Mouse (Mus musculus) megakaryocyte progenitor cell, adult 5-6 weeks (primary cell): ENCODE data around the gene Slc35b4. TPM values are rescaled to one million over a fixed set of nuclear protein-coding genes. Genes with fewer than 3 reads are reported as not detected.
A peak's percentile ranks its signal among the peaks of the same experiment; 100 is the strongest.

Experiments
- ATAC-seq: replicated peaks from 2 replicates; pipeline ENCODE4 v1.8.0; 2016; ENCODE audit warnings: mild to moderate bottlenecking, moderate TSS enrichment, inconsistent platforms; ENCODE audit not compliant: poor library complexity
- total RNA-seq, 2 experiments: library from RNA; stranded (forward) in 1 of 2; stranded (reverse) in 1 of 2; fragments of 157-497, 149-512 nt in 1 of 2; fragments of 200-1000 nt in 1 of 2; gene quantifications; 2 replicates each; pipeline versions ENCODE4 v1.2.3 to v1.2.4; 2015 to 2017

The Slc35b4 gene
- 30.0 and 30.7 TPM in 2 replicates for total RNA-seq (2015)
- 19.2 and 19.8 TPM in 2 replicates for total RNA-seq (2017)

DNA sequence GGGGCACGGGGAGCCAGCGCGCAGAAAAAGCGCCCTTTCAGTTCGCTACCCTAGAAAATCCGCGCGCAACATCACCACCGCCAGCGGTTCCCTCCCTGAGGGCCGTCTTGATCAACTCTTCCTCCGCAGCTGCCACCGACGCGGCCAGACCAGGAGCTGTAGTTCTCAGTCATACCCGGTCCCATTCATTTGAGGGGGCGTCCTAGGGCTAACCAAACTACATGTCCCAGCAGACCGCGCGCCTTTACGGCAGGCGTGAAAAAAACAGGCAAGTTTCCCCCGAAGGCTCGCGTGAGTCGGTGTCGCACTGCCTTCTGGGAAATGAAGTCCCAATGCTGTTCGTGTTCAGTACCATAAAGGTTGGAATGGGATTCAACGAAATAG lies at the start of gene Slc35b4:
Gene Slc35b4, minus strand, starts transcription at position 248 of the 384 bp plus-strand sequence.
- ATAC-seq = peak; percentile 94

- no peak for ATAC-seq
These were observed 48.2 kb upstream of the Slc35b4 start for GRCm38 (mm10) chr6:34225004-34225599.

DNA sequence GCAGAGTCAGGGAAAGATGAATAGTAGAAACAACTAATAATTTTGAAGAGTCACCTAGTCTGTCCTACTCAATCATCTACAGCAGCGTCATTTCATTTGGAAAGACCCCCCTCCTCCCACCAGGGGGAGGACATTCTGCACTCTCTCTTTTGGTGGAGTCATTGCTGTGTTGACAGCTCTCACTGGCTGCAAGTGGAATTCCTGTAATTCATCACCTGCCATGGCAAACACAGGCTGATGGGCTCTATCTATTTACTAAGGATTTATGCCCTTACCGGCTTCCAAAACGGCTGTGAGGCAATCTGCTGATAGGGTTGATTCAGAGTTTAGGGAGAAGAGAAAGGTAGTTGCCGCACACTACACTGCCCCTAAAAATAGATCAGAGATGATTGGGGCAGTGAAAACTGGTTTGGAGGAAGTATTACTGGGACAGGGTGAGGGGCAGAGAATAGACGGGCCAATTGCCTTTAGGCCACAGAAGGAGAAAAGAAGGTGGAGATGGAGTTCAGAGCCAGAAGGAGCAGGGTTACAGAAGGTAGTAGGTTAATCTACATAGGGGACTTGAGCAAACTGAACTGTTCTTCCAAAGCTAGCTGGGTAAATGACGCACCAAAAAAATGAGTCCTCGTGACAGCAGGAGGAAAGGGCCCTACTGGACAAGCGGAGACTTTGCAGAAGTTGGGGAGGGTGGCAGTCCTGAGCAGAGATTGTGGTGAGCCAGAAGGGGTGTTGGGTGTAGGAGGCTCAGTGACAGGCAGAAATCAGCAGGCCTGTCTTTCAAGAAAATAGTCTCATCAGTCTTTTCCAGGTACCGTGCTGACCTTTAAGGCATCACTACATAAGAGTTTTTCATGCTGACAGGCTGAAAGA lies 39.8 kb upstream of the Slc35b4 start:
- ATAC-seq = peak; percentile 61

GRCm38 (mm10) chr6:34205754-34206153 lies 28.8 kb upstream of the Slc35b4 start:
- ATAC-seq = no peak

DNA sequence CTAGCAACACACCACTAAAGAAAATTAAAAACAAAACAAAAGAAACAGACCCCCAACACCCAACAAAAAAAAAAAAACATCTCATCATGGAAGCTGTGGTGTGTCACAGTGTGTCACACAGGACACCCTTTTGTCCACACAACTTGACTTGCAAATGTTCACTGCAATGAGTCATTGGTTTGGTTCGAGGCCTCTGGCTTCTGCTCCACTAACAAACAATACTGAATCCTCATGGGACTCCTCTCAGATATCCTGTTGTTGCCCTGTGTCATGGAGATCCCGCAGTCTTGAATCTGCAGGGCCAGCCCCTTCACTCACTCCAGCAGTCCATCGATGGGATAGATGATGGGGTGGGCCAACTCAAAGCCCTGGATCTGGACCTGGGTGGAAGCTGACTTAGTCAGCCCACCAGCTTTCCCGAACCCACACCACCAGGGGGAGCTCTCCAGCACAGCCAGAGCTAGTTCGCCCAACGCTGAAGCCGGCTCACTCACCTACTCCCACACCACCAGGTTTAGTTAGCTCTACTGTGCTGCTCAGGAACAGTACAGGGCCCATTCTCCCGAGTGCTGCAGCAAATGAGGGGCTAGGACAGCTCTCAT lies 28.2 kb upstream of the Slc35b4 start:
- ATAC-seq = 0 out of 2 replicates have a peak, but pooled peaks have one; percentile 37

DNA sequence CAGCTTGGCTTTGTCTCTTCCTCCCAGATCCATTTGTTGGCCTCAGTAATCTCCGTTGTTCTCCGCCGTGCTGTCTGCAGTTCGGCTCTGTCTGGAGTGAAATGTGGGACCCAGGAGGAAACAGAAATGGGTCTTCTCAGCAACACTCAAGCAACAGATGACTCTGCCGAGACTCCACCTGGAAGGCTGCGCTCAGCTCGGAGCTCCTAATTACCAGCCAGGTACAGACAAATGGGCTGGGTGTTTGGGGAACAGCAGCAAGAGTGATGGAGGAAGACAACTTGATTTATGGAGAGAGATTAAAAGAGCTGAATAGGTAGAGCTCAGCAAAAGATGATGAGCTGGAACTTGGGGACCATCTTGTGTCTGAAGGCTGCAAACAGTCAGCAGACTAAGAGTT lies 26.6 kb upstream of the Slc35b4 start:
- ATAC-seq = no peak

DNA sequence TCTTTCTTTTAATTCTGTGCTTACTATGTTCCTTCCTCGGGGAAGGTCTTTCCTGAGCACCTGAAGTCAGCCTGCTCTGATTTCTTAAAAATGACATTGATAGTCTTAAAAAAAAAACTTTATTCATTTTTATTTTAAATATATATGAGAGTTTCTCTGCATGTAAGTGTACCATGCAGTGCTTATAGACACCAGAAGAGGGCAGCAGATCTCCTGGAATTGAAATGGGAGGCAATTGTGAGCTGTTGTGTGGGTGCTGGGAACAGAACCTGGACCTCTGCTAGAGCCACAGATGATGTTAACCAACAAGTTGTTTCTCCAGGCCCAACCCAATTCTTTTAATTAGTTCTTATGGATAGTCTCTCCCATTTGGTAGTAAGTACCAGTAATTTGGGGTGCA lies 18.1 kb upstream of the Slc35b4 start:
- no peak for ATAC-seq

DNA sequence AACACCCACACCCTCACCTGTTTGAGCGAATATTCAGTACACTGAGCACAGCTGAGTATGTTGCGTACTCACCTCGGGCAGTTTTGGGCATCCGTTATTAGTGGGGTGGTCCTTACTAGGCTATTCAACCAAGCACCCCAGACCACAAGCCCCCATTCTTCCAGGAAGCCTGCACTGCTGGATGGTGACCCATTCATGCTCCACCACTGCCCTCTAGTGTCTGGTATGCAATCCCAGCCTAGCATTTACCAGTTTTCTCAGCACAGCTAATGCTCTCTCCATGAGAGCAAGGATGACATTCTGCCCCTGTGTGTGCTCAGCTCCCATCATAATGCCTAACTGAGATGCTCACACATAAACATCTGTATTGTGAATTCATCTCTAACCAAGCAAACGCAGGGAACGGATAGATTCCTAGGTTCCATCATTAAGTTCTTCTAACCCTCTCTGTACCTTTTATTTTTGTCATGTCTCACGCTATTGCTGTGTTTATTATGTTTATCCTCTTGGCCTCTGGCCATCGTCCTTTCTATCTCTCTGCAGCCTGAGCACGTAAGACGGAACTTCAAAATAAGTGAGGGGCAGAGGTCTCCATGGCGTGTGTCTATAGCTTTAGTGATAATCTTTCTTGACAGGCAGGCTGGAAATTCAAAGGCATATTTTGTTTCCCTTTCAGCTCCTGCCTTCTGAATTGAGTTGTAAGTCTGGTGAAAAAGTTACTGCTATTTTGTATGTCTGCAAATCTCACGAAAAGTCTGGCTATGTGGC lies 17.0 kb upstream of the Slc35b4 start:
- ATAC-seq = peak; percentile 90

DNA sequence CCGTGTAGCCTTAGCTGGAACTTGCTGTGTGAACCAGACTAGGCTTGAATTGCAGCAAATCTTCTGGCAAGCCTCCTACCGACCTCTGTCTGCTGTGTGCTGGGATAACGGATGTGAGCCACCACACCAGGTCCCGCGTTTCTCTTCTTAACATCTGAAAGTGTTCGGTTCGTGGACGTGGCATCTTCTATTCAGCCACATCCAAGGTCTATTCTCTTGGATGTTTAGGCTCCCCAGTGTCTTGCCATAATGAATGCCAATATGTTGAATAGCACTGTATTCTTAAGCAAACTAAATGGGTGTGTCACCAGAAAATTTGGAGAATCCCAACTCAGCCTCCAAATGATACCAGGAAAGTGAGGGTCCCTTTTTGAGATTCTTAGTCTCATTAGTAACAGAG lies 14.5 kb upstream of the Slc35b4 start:
- ATAC-seq = no peak

DNA sequence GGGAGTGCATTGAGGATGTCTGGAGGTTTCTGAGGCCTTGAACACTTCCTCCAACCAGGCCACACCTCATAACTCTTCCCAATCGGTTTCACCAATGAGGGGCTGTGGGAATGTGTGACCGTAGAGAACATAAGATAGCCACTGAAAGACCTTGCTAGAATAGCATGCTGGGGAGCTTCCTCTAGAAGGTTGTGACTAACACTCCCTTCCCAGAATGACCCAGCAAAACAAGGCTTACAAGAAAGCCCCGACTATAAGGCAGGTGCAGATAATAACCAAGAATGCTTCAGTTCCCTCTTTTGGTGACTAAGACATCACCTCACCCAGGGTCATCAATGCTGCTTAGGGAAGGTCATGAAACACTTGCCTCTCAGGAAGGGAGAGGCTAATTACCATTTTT lies 12.6 kb upstream of the Slc35b4 start:
- no peak for ATAC-seq

DNA sequence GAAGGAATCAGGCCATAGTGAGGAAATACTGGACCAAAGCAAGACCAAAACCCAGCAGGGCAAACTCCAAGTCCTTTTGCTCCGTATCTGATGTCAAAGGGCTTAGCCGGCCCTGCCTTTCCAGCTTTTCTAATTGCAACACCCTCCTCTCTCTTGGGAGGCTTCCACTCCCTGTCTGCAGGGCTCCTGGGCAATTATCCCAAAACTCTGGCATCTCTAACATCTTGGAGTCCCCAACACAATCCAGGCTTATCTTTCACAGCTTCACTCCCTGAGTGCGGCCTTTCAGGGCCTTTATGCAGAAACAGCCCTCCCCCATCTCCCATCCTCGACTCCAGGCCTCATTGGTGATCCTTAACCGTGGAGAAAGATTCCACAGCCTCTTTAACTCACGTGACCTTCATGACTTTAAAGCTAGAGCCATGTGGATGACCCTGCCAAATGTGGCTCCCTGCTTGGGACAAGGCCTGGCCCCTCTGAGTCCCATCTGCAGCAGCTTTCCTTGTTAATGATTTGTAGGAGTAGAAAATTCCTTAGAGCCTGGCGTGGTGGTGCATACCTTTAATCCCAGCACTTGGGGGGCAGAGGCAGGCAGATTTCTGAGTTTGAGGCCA lies 11.2 kb upstream of the Slc35b4 start:
- no peak for ATAC-seq

DNA sequence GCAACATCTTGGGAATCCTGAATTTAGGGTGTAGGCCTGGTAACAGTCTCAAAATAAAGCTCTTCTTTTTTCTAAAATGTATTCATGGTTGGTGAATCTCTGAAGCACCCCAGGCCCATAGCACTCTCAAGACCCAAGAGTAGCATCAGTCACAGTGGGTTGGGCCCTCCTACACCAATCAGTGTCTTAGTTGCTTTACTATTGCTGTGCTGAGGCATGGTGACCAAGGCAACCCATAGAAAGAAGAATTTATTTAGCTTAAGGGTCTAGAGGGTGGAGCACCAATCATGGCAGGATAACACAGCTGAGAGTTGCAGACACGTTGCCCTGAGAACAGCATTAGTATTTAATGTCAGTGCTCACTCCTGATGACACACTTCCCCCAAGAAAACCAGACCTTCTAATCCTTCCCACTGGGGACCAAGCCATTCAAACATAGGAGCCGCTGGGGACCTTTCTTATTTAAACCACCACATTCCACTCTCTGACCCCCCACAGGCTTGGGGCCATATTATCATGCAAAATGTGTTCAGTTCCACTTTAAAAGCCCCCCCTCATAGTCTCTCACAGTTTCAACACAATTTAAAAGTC lies 10.5 kb upstream of the Slc35b4 start:
- ATAC-seq = no peak

DNA sequence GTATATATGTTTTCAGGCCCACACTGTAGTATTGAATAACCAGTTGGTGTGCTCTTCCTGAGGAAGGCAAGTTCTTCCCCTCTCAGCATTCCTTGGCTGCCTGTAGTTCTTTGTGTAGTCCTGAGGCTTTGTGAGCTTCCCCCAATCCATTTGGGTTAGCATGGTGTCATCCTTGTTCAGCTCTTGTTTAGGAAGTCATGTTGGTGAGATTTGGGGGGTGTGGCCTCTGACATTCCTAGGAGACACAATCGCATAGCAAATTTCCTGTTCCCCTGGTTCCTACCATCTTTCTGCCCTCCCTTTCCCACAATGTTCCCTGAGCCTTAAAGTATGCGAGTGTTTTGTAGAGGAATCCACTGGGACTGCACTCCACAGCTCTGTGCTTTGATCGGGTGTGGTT lies 6.4 kb upstream of the Slc35b4 start:
- ATAC-seq = no peak

DNA sequence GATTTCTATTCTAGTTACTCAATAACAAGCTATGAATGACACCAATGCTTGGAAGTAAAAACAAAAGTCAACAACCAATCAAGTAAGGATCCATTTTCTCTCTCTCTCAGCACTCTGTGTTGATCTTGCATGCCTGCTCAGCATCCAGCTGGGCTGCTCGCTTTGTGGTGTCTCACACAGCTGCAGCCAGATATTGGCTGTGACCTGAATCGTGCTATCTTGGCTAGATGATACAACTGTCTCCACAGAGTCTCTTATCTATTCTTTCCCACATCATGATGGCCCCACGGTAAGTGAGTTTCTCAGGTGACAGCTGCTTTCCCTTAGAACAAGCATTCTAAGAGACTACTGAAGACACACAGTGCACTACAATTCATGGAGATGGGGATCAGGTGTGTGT lies 5.0 kb upstream of the Slc35b4 start:
- ATAC-seq = no peak

DNA sequence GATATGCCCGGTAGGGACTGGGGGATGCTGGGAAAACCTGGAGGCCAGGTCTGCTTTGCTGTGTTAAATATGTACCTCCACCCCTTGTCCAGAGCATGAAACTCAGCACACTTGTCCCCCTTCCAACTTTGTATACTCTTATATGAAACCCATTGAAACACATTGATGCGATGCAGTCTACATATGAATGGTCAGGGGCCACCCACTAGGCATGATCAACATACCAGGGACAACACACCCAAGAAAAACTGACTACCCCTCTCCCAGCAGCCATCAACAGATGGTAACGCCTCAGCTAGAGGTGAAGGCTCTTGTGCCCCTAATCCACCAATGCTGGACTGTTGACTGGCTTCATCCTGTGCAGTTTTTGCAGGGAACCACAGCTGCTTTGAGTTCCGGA lies 3.0 kb upstream of the Slc35b4 start:
- ATAC-seq = no peak

- no peak for ATAC-seq
These were observed 2.1 kb upstream of the Slc35b4 start for GRCm38 (mm10) chr6:34179007-34179406.

- peak; percentile 32 for ATAC-seq
These were observed 624 bp downstream of the Slc35b4 start for GRCm38 (mm10) chr6:34176111-34176863.

- peak; percentile 6; the same call in 1 of the 2 replicates for ATAC-seq
These were observed 2.2 kb downstream of the Slc35b4 start for GRCm38 (mm10) chr6:34174715-34175114.

DNA sequence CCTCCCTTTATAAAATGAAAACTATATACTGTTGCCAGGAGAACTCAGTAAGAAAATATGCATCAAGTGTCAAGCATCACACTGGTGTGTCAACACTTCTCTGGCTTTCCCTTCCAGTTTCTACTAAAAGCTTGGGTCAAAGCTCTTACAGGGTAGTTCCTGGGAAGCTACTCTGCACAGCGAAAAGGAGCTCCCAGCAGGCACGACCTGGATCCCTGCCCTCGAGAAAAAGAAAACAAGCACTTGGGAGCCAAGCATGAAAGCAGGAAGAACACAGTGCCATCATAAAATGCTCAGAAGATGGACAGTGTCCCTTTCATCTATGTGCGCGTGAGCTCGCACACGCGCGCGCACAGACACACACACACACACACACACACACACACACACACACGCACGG lies 3.7 kb downstream of the Slc35b4 start:
- no peak for ATAC-seq
